Mouse (Mus musculus): Measurements from ENCODE around the gene Isg20. TPM values are rescaled to one million over a fixed set of nuclear protein-coding genes. Genes with fewer than 3 reads are reported as not detected.

Gene Isg20
- polyA plus RNA-seq, 1 experiment: 12.5 TPM

DNA sequence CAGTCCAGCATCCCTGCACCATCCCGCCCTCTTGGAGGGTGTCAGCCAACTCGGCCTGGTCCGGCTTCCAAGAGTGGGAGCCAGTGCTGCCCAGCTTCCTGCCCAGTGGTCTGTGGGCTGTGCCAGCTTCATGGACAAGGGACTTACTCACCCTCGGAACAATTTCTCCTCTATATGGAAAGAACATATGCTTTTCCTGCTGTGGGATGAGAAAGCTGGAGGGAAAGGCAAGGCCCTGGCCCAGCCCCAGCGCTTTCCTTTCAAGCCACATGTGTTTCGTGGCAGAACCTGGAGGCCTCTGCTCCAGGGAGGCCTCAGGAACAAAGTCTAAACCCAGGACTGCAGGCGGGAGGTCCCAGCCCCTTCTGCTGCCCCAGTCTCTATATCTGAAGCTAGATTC, 12.5 kb downstream of the Isg20 start:
- TF ChIP-seq CTCF (conservative IDR thresholded peaks at IDR 0.05; ENCODE audit: insufficient read depth, insufficient read length, low read depth, low read length) (no peak), POLR2A (IDR thresholded peaks at IDR 0.05; ENCODE audit: low read depth, low read length) (no peak)
- no peaks in the 10 kb centered on the region for H3K27me3 ChIP-seq (replicated peaks; ENCODE audit: control insufficient read depth, insufficient read depth, low read length)
- 73% methylated on average over 7 of the region's 7 CpGs for WGBS
- H3K4me3 ChIP-seq (ENCODE audit: insufficient read depth, low read depth, low read length): no peak overlapping the region
- peaks cover 7% of the 10 kb centered on the region; the same call in 1 of the 2 replicates for H3K4me1 ChIP-seq (ENCODE audit: control insufficient read depth, insufficient read depth, low read length)
- H3K27ac ChIP-seq (ENCODE audit: insufficient read depth, low read depth, low read length): no peak overlapping the region
- no peak for DNase-seq
- H3K36me3 ChIP-seq (ENCODE audit: control insufficient read depth, insufficient read depth, low read length): no peaks in the 10 kb centered on the region

DNA sequence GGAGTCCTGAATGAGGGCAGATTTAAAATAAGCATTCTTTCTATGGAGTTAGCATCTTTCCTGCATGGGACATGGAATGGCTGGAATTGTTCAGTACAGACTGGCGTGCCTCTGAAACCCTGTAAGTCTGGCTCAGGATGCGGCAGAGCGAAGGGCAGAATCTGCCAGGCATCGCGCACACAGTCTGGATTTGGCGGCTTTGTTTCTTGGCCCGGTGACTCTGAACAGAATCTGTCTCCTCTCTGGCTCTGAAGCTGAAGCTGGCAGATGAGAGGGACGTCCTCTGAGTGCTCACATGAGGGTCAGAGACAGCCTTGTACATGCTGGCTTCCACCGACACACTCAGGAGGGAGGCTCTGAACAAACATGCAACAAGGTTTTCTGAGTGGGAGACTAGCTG, 12.9 kb downstream of the Isg20 start:
- H3K36me3 ChIP-seq (ENCODE audit: control insufficient read depth, insufficient read depth, low read length): no peaks in the 10 kb centered on the region
- H3K27me3 ChIP-seq (replicated peaks; ENCODE audit: control insufficient read depth, insufficient read depth, low read length): no peaks in the 10 kb centered on the region
- no peak for TF ChIP-seq CTCF (conservative IDR thresholded peaks at IDR 0.05; ENCODE audit: insufficient read depth, insufficient read length, low read depth, low read length)
- no peak for TF ChIP-seq POLR2A (IDR thresholded peaks at IDR 0.05; ENCODE audit: low read depth, low read length)
- H3K4me1 ChIP-seq (ENCODE audit: control insufficient read depth, insufficient read depth, low read length): peaks cover 7% of the 10 kb centered on the region; the same call in 1 of the 2 replicates
- WGBS: 64% methylated on average over 9 of the region's 9 CpGs
- no peak overlapping the region for H3K4me3 ChIP-seq (ENCODE audit: insufficient read depth, low read depth, low read length)
- no peak overlapping the region for H3K27ac ChIP-seq (ENCODE audit: insufficient read depth, low read depth, low read length)
- no peak for DNase-seq

DNA sequence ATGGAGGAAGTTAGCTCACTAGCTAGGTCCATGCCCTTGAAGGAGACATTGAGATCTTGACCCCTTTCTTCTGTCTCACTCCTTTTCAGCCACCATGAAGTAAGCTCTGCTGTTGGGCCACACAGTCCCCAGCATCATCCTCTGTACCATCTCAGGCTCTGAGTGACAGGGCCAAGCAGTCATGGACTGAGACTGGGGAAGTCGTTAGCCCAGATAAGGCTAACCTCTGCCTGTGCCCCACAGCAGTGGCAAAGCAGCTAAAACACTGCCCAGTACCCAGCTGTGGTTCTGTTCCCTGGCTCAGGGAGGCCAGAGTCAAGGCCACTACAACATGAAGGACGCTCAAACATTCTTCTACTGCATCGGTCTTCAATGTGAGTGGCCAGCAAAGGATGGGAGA, 14.0 kb downstream of the Isg20 start:
- no peaks in the 10 kb centered on the region for H3K36me3 ChIP-seq (ENCODE audit: control insufficient read depth, insufficient read depth, low read length)
- no peak for TF ChIP-seq CTCF (conservative IDR thresholded peaks at IDR 0.05; ENCODE audit: insufficient read depth, insufficient read length, low read depth, low read length)
- no peaks in the 10 kb centered on the region for H3K27me3 ChIP-seq (replicated peaks; ENCODE audit: control insufficient read depth, insufficient read depth, low read length)
- H3K4me1 ChIP-seq (ENCODE audit: control insufficient read depth, insufficient read depth, low read length): peaks cover 3% of the 10 kb centered on the region; the same call in 1 of the 2 replicates
- no peak overlapping the region for H3K27ac ChIP-seq (ENCODE audit: insufficient read depth, low read depth, low read length)
- no peak for DNase-seq
- WGBS: 75% methylated on average over 3 of the region's 3 CpGs
- H3K4me3 ChIP-seq (ENCODE audit: insufficient read depth, low read depth, low read length): no peak overlapping the region

DNA sequence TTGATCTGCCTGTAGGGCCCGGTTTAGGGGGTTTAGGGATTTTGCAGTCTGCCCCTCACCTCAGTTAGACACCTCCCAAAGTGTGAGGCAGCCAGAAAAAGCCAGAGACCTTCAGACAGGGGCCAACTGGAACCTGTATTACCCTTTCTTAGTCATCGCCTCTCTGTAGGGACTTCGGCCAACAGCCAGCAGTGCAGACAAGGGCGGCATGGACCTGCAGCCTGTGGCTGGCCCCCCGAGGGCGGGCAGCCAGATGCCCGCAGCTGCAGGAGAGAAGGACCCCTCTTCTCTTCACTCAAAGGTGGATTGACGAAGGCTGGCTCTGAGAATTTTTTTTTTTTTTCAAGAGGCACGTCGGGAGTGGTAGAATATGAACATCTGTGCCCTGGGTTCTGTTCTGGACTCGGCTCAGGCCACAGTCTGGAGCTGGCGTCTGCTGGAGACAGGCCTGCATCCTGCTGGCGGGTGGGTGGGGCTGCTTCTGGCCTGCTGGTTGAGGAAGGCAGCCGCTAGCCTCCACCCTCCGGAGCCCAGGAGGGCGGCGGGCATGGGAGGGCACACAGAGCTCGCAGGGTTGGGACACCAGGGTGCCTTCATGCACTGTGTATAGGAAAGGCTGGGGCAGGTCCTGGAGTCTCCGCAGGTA, 25.9 kb downstream of the Isg20 start:
- H3K27ac ChIP-seq (ENCODE audit: insufficient read depth, low read depth, low read length): no peak overlapping the region
- no peak for DNase-seq
- no peaks in the 10 kb centered on the region for H3K27me3 ChIP-seq (replicated peaks; ENCODE audit: control insufficient read depth, insufficient read depth, low read length)
- 69% methylated on average over 19 of the region's 19 CpGs for WGBS
- no peak for TF ChIP-seq CTCF (conservative IDR thresholded peaks at IDR 0.05; ENCODE audit: insufficient read depth, insufficient read length, low read depth, low read length)
- TF ChIP-seq POLR2A (IDR thresholded peaks at IDR 0.05; ENCODE audit: low read depth, low read length): no peak
- no peaks in the 10 kb centered on the region for H3K36me3 ChIP-seq (ENCODE audit: control insufficient read depth, insufficient read depth, low read length)
- no peaks in the 10 kb centered on the region for H3K4me1 ChIP-seq (ENCODE audit: control insufficient read depth, insufficient read depth, low read length)
- no peak overlapping the region for H3K4me3 ChIP-seq (ENCODE audit: insufficient read depth, low read depth, low read length)

DNA sequence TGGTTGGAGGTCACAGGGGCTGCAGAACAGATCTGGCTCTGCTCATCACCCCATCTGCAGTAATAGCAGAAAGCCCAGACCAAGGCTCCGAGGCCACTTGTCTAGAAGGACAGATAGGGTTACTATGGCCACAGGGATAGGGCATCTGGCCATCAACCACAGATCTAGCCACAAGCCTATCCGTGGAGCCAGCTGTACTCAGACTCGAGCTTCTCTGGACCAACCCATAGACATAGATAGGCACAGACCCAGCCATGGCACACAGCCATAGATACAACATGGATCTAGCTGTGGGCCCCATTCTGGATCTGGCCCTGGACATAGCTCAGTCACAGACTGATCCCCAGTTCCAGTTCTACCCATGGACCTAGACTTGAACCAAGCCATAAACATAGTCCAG, 27.7 kb downstream of the Isg20 start:
- no peak for TF ChIP-seq CTCF (conservative IDR thresholded peaks at IDR 0.05; ENCODE audit: insufficient read depth, insufficient read length, low read depth, low read length)
- TF ChIP-seq POLR2A (IDR thresholded peaks at IDR 0.05; ENCODE audit: low read depth, low read length): no peak
- DNase-seq: no peak
- Histone ChIP-seq H3K27me3 (replicated peaks; ENCODE audit: control insufficient read depth, insufficient read depth, low read length) (no peaks in the 10 kb centered on the region), H3K36me3 (ENCODE audit: control insufficient read depth, insufficient read depth, low read length) (no peaks in the 10 kb centered on the region), H3K4me3 (ENCODE audit: insufficient read depth, low read depth, low read length) (no peak overlapping the region), H3K27ac (ENCODE audit: insufficient read depth, low read depth, low read length) (no peak overlapping the region), H3K4me1 (ENCODE audit: control insufficient read depth, insufficient read depth, low read length) (no peaks in the 10 kb centered on the region)
- WGBS: 96% methylated on average over 3 of the region's 3 CpGs

DNA sequence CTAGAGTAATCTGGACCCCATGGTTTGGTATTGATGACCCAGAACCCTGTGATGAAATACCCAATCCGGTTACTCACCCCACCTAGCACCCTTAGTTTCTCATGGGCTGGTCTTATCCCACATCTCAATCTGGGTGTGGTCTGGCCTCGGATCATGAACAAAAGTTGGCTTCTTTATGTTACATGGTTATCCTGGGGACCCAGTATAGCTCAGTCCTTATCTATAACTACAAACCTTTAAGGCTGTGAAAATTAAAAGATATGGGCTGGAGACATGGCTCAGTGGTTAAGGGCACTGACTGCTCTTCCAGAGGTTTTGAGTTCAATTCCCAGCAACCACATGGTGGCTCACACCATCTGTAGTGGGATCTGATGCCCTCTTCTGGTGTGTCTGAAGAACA, 29.3 kb downstream of the Isg20 start:
- DNase-seq: no peak
- Histone ChIP-seq H3K27me3 (replicated peaks; ENCODE audit: control insufficient read depth, insufficient read depth, low read length) (no peaks in the 10 kb centered on the region), H3K4me1 (ENCODE audit: control insufficient read depth, insufficient read depth, low read length) (no peaks in the 10 kb centered on the region), H3K4me3 (ENCODE audit: insufficient read depth, low read depth, low read length) (no peak overlapping the region), H3K36me3 (ENCODE audit: control insufficient read depth, insufficient read depth, low read length) (no peaks in the 10 kb centered on the region), H3K27ac (ENCODE audit: insufficient read depth, low read depth, low read length) (no peak overlapping the region)
- WGBS: 93% methylated on average over 2 of the region's 2 CpGs
- no peak for TF ChIP-seq POLR2A (IDR thresholded peaks at IDR 0.05; ENCODE audit: low read depth, low read length)
- no peak for TF ChIP-seq CTCF (conservative IDR thresholded peaks at IDR 0.05; ENCODE audit: insufficient read depth, insufficient read length, low read depth, low read length)

DNA sequence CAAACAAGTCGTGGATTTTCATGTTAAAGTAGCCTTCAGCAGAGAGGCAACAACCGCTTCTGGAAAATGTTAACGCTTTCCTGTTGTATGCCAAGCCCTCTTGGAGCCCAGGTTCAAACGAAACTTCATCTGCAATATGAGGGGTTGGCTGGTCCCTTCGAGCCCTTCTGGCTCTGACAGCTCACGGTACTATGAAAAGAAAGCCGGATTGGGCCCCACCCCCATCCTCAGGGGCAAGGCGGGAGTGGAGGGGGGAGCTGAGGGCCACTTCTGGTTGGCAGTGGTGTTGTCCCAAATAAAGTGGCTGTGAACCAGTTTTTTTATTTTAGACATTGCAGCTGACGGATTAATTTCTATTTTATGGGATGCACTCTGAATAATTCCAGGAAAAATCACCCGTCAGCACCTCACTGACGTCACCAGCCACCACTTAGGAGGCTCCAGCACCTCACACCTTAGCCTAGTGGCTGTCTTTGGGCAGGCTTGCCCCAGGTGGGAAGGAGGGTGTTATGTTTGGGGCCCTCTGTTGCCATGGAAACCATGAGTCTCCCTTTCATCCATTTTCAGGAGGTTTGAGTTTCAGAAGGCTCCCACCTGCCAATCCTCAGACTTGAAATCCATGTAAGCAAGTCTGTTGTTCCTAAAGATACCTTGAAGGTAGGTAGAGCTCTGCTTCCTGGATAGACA, 40.8 kb downstream of the Isg20 start:
- H3K4me3 ChIP-seq (ENCODE audit: insufficient read depth, low read depth, low read length): no peak overlapping the region
- no peaks in the 10 kb centered on the region for H3K36me3 ChIP-seq (ENCODE audit: control insufficient read depth, insufficient read depth, low read length)
- no peak for DNase-seq
- no peak overlapping the region for H3K27ac ChIP-seq (ENCODE audit: insufficient read depth, low read depth, low read length)
- TF ChIP-seq CTCF (conservative IDR thresholded peaks at IDR 0.05; ENCODE audit: insufficient read depth, insufficient read length, low read depth, low read length): no peak
- TF ChIP-seq POLR2A (IDR thresholded peaks at IDR 0.05; ENCODE audit: low read depth, low read length): no peak
- WGBS: 29% methylated on average over 11 of the region's 11 CpGs
- H3K4me1 ChIP-seq (ENCODE audit: control insufficient read depth, insufficient read depth, low read length): no peaks in the 10 kb centered on the region
- H3K27me3 ChIP-seq (replicated peaks; ENCODE audit: control insufficient read depth, insufficient read depth, low read length): no peaks in the 10 kb centered on the region

Measured in kidney, adult 2 months (tissue).